Mouse (Mus musculus): Measurements from ENCODE around the gene Atp2c2. TPM values are rescaled to one million over a fixed set of nuclear protein-coding genes. Genes with fewer than 3 reads are reported as not detected.
A peak's percentile ranks its signal among the peaks of the same experiment; 100 is the strongest.

Atp2c2 gene
- polyA plus RNA-seq, 1 experiment = 0.38 TPM

GRCm38 (mm10) chr8:119707146-119707545, 7.3 kb downstream of the Atp2c2 start:
- DNase-seq (ENCODE audit: low read depth) = no peak

- DNase-seq (ENCODE audit: low read depth) = no peak
Measured at GRCm38 (mm10) chr8:119708471-119708870, 8.7 kb downstream of the Atp2c2 start.

- peak; percentile 59 for DNase-seq (ENCODE audit: low read depth)
Measured at GRCm38 (mm10) chr8:119708878-119709702, 9.3 kb downstream of the Atp2c2 start.

- DNase-seq (ENCODE audit: low read depth) = peak; percentile 83
Measured at GRCm38 (mm10) chr8:119709703-119710093, 9.9 kb downstream of the Atp2c2 start.

- DNase-seq (ENCODE audit: low read depth) = no peak
Measured at GRCm38 (mm10) chr8:119712226-119712625, 12.4 kb downstream of the Atp2c2 start.

GRCm38 (mm10) chr8:119713421-119713820, 13.6 kb downstream of the Atp2c2 start:
- DNase-seq (ENCODE audit: low read depth) = no peak

- DNase-seq (ENCODE audit: low read depth) = no peak
Measured at GRCm38 (mm10) chr8:119715221-119715620, 15.4 kb downstream of the Atp2c2 start.

GRCm38 (mm10) chr8:119716730-119717299, 17.0 kb downstream of the Atp2c2 start:
- DNase-seq (ENCODE audit: low read depth) = no peak

GRCm38 (mm10) chr8:119717765-119718164, 18.0 kb downstream of the Atp2c2 start:
- no peak for DNase-seq (ENCODE audit: low read depth)

- no peak for DNase-seq (ENCODE audit: low read depth)
Measured at GRCm38 (mm10) chr8:119719011-119719501, 19.2 kb downstream of the Atp2c2 start.

- DNase-seq (ENCODE audit: low read depth) = no peak
Measured at GRCm38 (mm10) chr8:119722348-119722747, 22.5 kb downstream of the Atp2c2 start.

- no peak for DNase-seq (ENCODE audit: low read depth)
Measured at GRCm38 (mm10) chr8:119723676-119724075, 23.9 kb downstream of the Atp2c2 start.

GRCm38 (mm10) chr8:119724596-119724995, 24.8 kb downstream of the Atp2c2 start:
- no peak for DNase-seq (ENCODE audit: low read depth)

GRCm38 (mm10) chr8:119727093-119727492, 27.3 kb downstream of the Atp2c2 start:
- no peak for DNase-seq (ENCODE audit: low read depth)

GRCm38 (mm10) chr8:119728351-119728895, 28.6 kb downstream of the Atp2c2 start:
- DNase-seq (ENCODE audit: low read depth) = no peak

- DNase-seq (ENCODE audit: low read depth) = no peak
Measured at GRCm38 (mm10) chr8:119732072-119732471, 32.3 kb downstream of the Atp2c2 start.

- no peak for DNase-seq (ENCODE audit: low read depth)
Measured at GRCm38 (mm10) chr8:119736348-119736917, 36.6 kb downstream of the Atp2c2 start.

- DNase-seq (ENCODE audit: low read depth) = no peak
Measured at GRCm38 (mm10) chr8:119737093-119737900, 37.5 kb downstream of the Atp2c2 start.

- no peak for DNase-seq (ENCODE audit: low read depth)
Measured at GRCm38 (mm10) chr8:119738129-119738907, 38.5 kb downstream of the Atp2c2 start.

GRCm38 (mm10) chr8:119740634-119741033, 40.8 kb downstream of the Atp2c2 start:
- no peak for DNase-seq (ENCODE audit: low read depth)

- DNase-seq (ENCODE audit: low read depth) = no peak
Measured at GRCm38 (mm10) chr8:119742409-119742808, 42.6 kb downstream of the Atp2c2 start.

Data from gonadal fat pad, adult 2 months (tissue).